Mouse (Mus musculus) gastrocnemius, postnatal 10 days (tissue): Measurements from ENCODE around the gene Irs1. TPM values are rescaled to one million over a fixed set of nuclear protein-coding genes. Genes with fewer than 3 reads are reported as not detected.

ENCODE experiments used
- DNase-seq: peaks from one replicate; pipeline ENCODE4 v3.0.0; 2021; ENCODE audit warnings: mixed read lengths
- total RNA-seq, 2 experiments: library from RNA; stranded (reverse); gene quantifications; 2 replicates each; pipeline ENCODE4 v1.2.3; 2021

Gene Irs1
- total RNA-seq, 2 experiments from 2014 or later, result 62.4 to 76.2 TPM

DNA sequence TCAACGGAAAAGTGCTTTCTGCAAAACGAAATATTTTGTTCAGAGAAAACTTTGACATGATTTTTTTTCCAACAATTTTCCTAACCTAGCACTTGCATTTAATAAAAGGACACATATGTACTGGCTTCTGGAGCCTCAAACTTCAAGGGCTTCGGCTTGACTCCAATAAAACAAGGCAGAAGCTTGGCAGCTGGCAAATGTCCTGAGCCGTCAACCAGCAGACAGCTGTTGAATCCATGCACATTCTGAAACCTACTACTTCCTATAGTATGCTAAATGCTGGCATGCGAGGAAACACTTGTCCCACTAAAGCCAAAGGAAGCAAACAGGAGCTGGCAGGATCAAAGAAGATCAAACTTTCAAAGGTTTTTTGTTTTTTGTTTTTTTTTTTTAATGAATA is 33.8 kb downstream of the Irs1 start:
- peak; percentile 33 for DNase-seq

DNA sequence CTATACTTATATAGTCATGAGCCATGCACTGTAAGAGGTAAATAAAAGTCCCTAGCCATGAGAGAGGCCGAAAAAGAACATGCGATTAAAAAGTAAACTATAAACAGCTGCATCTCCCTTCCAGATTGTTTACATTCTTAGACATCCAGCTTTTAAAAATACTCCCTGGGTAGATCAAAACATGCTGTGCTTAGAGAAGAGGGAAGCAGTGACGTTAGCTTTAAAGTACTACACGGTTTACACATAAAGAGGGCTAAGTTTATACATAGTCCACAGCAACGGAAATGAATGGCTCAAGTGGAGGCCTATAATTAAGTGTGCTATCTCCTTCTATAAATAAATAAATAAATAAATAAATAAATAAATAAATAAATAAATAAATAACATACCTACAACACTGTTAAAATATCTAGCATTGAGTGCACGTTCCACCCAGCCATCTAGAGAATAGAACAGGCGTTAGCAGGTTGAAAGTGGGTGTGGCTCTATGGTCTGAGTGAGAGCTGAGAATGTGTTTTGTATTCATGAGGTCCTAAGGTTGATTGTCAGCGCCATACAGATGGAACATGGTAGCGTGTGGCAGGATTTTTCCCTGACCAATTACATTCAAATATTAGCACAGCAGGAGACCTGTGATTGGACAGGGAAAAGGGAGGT is 37.3 kb downstream of the Irs1 start:
- no peak for DNase-seq

DNA sequence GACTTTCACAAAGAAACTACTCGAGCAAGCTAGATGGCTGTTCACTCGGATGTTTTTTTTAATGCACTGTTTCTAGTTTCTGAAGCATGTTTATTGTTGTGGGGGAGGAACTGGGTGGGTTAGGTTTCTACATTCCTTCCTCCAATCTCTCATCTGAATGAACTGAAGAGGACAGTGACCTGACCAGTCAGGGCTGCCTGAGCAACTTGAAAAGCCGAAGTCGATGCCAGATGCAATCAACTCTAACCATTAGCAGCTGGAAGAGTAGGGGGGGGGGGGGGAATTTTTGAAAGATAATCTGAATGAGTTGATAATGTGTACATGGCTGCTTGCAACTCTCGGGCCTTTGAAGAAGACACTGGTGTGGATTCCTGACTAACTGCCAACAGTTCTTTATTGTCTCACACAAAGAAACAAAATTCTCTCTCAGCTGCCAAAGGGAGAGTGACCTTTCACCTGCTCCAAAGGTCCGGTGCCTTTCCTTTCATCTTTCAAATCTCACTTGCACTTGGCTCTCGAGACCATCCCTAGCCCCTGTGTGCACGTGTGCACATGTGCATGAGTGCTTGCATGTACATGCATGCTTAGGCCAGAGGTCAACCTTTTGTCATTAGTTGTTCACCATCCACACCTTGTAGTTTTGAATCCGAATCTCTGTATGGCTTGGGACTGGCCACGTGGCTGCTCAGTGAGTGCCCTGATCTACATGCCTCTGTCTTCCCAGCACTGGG is 43.8 kb downstream of the Irs1 start:
- no peak for DNase-seq

GRCm38 (mm10) chr1:82245002-82245401 is 46.2 kb downstream of the Irs1 start:
- no peak for DNase-seq

DNA sequence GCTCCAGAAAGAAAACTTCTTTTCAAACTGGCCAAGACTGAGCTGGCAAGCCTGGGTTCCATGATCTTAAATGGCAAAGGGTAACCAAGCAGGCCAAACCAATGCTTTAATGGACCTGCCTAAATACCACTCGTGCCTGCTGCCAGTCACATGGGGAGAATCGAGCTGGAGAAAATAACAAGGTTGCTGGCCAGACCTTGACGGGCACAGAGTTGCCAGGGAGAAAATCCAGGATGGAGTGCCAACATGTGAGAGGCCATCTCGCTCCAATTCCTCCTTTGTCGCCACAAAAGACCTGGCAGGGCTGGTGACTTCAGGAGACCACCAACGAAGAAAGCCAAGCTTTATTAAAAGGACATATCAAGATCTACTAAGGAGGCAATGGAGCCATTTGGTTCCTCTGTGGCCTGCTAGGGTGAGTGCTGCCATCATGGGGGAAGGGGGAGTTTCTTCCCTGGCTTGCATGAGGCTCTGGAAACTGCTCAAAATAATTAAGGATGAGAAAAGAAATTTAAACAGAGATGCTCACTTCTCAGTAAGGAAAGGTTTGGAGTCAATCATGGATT is 47.9 kb downstream of the Irs1 start:
- peak; percentile 9 for DNase-seq

GRCm38 (mm10) chr1:82239409-82240201 is 51.6 kb downstream of the Irs1 start:
- no peak for DNase-seq

DNA sequence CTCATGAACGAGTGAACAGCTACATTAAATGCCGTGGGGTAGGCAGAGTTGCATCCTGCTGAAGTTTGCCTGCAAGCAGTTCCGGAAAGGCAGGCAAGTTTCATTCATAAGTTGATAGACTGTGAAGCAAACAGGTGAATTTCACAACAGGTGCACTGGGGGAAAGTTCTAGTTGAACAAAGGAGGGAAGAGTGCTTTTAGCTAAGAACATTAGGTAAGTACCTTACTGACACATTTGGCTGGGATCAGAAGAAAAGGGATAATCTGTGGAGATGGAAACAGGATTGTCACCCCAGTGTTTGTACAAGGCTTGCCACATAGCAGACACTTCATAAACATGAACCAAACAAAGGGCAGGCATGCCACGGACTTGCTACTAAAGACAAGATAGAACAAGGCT is 53.0 kb downstream of the Irs1 start:
- DNase-seq, result no peak

GRCm38 (mm10) chr1:82235455-82236104 is 55.6 kb downstream of the Irs1 start:
- DNase-seq, result no peak

- DNase-seq, result no peak
These were observed 56.6 kb downstream of the Irs1 start for GRCm38 (mm10) chr1:82234616-82235015.

DNA sequence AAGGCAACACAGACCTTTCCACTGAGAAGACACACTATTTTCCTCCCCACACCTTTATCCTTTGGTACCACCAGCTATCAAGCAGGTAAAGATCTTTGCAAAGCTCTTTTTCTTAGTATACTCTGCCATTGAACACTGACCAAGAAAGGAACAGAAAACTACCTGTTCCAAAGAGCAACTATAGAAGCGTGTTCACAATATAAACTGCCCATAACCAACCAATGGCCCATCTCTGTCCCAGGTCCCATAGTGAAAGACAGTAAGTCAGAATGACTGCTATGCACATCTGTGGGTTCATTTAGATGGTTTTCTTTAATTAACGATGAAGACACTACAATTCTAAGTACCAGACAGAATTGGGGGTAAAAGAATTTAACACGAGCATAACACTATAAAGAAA is 58.4 kb downstream of the Irs1 start, which contains the start of gene Gm9747:
Gene Gm9747 (plus strand): TSS at position 301 of the 400 bp plus-strand sequence.
- DNase-seq, result no peak

GRCm38 (mm10) chr1:82228841-82229240 is 62.4 kb downstream of the Irs1 start:
- DNase-seq, result no peak

GRCm38 (mm10) chr1:82223042-82223795 is 68.0 kb downstream of the Irs1 start:
- no peak for DNase-seq

- DNase-seq, result no peak
These were observed 69.8 kb downstream of the Irs1 start for GRCm38 (mm10) chr1:82221462-82221861.

- no peak for DNase-seq
These were observed 70.4 kb downstream of the Irs1 start for GRCm38 (mm10) chr1:82220673-82221396.

DNA sequence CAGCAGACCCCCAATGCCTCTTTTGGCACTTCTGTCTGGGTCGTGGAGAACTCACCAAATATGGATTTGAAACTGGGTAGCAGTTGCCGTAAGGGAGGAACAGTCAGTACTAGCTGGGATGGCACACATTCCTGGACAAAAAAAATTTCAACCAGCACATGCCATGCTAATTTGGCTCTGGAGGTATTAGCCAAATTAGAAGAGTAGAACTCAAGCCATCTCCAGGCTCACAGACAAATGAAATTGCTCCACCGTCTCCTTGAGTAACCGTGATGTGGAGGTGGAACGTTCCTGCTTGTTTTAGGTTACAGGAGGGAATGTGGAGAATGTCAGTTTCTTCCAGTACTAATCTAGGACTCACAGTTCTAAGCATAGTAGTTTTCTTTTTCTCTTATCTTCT is 83.7 kb downstream of the Irs1 start:
- DNase-seq, result no peak

DNA sequence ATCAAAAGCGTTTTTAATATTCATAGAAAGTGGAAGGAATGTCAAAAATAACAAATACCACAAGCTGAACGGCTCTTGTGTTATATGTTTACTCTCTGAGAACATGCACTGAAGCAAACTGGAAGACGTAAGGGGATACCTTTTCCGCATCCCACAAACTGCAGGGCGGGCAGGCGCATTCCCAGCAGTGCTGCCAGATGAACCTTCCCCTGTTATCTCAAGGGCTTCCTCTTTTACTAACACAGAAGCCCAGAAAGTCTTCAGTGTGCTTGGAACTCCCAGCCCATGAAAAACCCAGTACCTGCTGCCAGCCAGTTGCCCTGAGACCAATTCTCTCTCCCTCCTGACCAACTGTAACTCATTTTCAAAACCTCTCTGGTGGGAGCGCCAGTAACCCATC is 90.6 kb downstream of the Irs1 start:
- DNase-seq, result no peak

GRCm38 (mm10) chr1:82199918-82200317 is 91.3 kb downstream of the Irs1 start:
- DNase-seq, result no peak

GRCm38 (mm10) chr1:82191579-82191978 is 99.6 kb downstream of the Irs1 start:
- DNase-seq, result no peak

DNA sequence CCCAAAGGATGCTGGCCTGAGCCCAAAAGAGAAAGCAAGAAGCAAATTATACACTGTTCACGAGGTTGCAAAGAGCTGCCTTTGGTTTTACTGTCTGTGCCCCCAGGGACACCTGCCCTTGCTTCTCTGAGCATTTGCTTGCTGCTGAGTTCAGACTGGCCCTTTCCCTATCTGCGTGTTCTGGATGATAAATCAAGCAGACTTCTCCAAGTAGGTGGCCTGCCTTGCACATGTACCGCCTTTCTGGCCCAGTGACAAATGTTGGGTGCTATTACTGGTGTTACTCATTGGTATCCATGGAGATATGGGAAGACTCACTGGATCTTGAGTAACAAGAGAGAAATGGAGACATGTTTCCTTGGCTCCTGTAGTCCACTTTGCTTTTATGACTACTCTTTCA is 101.7 kb downstream of the Irs1 start:
- DNase-seq, result no peak

DNA sequence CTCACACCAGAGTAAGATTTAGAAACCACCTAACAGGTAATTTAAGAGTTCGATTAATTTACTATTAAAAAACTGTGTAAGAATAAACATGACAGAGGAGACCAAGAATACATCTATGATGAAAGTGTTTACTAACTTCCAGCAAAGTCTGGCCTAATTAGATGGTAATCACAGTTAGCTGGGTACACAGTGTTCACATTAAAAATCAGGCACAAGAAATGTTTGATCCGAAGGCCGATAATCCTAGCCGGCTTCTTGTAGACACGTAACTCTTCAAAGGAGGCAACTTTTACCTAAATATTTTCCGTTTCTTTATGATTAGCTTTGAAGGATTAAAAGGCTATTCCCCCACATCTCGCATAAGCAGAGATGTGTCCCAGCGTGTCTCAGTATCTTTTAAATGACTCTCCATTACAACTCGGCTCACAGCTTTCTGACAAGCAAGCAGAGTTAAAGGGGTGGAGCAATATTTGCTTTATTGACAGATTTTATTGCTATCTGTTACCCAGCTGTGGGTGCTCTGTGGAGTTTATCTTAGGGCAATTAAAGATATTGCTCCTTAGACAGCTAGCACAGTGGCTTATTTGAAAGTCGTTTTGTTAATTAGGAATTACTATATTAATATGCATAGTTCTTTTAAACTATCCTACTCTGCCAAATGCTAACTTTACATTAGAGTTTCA is 102.5 kb downstream of the Irs1 start:
- no peak for DNase-seq
